Mouse (Mus musculus) c-Kit-negative CD71-positive TER-119-positive erythroid progenitor cells, embryonic 14.5 days (primary cell): Measurements from ENCODE around the gene Tbx1.

Experiments
- DNase-seq: peaks from one replicate; pipeline ENCODE4 v3.0.0-alpha.2; 2013; ENCODE audit warnings: low read depth, low spot score

Gene Tbx1

DNA sequence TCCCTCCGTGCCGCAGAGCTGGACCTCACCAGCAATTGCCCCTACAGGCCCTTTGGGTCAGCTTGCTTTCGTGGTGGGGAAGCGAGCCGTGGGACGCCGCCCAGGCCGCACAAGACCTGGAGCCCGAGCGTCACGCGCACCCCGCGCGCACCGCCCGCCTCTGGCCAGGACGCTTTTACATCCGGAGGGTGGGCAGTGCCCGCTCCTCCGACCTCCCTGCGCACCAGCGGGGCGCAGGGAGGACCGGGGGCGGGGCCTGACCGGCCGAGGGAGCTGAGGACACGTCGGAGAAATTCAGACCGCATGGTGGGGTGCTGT, 1.8 kb downstream of the Tbx1 start:
- DNase-seq, result no peak

DNA sequence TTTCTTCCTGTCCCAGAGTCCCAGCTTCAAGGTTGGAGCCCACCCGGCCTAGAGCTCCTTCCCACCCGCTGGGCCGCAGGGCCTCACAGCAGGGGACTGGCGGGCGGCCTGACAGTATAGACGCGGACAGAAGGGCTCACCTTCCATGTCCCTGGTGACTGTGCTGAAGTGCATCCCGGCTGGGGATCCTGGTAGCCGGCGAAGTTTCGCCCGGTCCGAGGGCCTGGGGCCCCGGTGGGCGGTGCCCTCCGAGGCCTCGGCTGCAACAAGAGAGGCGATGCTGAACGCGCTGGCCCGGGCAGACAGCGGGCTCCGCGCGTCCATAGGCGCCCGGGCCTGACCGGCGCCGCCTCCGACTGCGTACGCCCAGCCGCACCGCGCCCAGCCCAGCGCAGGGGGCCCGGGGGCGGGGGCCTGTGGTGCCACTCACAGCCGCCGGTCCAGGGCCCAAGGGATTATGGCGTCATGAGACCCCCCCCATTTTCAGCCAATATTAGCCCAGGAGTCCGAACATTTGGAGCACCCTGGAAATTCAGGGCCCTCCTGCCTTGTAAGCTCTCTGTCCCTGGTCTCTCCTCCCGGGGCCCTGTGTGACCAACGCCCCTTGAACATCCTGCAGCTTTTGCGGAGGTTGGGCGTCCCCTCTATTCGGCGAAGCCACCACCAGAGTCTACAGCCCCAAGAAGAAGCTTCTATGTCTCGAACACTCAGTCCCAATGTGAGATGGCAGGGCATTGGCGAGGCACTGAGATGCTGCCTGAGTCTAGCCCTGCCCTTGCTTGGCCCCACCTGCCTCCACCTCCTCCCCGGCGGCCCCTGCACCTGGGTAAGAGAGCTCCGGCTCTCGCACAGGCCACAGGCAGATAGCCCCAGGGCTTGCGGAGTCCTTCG, 2.4 kb downstream of the Tbx1 start:
- DNase-seq, result no peak

DNA sequence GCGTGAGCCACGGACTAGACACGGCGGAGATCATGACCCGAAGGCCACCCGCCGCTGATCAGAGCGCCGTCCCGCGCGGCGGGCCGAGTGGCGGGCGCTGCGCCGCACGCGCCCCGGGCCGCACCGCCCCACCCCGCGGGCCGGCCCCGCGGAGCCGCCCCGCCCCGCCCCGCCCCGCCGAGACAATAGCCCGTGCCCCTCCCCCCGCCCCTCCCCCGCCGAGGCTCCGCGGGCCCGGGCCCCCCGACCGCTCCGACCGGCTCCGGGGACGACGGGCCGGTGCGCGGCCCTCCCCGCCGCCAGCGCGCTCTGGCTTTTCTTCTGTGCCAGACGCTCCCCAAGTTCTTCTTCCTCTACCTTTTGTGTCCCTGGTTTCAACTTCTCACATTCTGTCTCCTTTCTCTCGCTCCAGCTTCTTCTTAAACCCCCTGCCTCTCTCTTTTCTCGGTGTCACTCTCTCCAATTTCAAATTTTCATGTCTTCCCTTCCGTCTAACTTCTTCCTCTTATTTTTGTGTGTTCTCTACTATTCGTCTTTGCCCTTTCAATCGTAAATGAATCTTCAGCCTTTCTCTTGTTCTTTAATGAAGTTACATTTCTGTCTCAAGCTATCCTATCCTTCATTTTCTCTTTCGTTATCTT, 3.4 kb downstream of the Tbx1 start:
- no peak for DNase-seq

DNA sequence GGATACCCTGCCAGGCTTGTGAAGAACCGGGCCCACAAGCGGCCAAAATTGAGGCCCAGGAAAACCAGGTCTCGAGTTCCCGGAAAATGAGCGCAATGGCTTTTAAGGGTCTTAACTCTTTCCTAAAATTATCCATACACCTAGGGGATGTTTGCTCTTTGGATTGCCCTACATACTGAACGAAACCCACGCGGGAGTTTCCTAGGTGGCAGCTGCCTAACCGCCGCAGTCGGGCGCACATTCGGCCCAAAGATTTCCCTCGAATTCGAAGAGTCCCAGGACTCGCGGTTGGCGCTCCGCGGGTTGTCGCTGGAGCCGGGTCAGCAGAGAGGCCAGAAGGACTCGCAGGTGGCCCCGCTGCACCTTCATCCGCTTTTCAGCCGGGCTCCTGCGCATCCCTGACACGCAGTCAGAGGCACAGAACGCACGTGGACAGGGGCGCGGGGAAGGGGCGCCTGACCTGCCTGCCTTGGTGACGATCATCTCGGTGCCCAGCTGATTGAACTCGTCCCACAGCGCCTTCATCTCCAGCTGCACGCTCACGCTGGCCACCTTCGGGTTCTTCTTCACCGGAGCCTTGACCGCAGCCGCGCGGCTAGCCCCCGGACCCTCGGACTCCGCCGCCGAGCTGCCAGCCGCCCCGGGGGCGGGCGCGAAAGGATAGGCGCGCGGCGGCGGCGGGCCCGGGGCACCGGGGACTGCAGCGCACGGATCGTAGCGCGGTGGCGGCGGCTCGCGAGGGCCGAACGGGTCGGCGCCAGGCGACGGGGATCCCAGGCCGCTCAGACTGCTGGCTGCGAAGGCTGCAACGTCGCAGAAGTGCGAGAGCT, 4.2 kb downstream of the Tbx1 start:
- no peak for DNase-seq

DNA sequence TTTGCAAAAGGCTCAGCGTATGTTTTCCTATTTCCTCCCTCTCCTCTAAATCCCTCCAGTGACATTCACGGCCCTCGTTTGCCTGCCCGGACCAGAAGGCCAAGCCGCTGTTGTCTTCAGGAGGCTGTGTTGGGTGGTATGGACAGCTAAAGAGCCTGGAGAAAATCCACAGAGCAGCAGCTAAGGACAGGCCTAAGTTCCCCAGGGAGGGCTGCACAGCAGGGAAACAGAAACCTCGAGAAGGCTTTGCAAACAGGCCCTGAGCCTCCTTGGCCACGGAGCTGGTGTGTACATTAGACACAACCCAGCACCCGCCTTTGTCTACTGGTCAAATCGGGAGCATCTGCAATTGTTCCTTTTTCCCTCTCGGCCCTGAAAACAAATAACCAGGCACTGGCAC, 4.8 kb downstream of the Tbx1 start:
- no peak for DNase-seq

DNA sequence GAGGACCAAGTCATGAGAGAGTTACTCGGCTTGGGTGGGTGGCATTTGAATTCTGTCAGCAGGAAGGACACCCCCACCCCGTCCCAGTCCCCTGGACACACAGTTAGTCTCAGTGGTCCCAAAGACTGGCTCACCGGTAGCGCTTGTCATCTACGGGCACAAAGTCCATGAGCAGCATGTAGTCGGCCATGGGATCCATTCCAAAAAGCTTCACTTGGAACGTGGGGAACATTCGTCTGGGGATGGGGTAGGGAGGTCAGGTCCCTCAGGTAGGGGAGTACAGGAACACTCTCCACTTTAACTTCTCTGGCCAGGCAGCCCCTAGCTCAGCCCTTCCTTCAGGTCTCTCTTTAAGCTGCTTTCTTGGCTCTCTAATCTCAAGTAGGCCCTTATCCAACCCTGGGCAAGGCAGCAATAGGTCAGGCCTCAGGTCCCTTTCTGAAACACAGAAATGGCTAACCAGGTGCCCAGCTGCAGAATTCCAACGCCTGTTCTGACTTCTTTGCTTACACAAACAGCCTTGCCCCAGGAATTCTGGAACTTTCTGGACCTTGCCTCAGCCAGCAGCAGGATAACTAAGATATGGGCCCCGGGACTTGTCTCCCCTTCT, 5.5 kb downstream of the Tbx1 start:
- no peak for DNase-seq

DNA sequence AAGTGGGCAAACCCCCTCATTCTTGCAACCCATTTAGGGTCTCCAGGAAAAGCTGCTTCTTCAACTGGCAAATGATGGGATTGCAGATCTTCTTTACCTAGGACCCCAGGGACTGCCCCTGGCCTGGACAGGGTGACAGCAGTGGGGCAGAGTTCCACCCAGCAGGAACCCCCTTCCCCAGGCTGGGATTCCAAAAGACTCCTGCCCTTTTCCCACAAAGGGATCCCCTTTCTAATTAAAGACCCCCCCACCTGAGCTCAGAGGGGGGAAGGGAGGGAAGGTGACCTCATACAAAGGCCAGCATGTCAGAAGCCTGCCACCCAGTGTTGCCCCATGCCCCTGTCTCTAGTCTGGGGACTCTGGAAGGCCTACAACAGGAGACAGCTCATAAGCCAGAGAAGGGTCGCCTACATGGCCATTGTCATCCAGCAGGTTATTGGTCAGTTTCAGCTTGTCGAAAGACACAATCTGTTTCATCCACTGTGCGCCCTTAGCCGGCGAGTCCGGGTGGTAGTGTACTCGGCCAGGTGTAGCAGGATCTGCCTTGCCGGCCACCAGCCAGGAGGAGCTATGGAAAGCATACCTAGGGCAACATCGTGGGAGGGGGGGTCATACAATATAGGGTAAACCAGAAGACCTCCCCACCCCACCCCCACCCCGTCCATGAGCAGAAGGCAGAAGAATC, 6.7 kb downstream of the Tbx1 start:
- DNase-seq, result no peak

DNA sequence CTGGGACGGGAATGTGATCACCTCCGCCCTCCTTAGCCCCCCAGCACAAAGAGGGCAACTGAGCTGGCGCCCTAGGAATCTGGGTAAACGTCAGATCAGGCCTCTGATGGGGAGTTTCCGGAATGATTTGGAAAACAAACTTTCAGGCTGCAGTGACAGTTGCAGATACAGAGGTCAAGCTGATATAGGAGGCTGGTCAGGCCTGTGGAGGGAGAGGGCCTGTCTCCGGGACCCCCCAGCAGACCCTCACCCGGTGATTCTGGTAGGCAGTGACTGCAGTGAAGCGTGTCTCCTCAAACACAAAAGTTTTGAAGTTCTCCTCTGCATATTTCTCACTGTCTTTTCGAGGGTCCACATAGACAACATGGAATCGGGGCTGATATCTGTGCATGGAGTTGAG, 7.3 kb downstream of the Tbx1 start:
- no peak for DNase-seq

DNA sequence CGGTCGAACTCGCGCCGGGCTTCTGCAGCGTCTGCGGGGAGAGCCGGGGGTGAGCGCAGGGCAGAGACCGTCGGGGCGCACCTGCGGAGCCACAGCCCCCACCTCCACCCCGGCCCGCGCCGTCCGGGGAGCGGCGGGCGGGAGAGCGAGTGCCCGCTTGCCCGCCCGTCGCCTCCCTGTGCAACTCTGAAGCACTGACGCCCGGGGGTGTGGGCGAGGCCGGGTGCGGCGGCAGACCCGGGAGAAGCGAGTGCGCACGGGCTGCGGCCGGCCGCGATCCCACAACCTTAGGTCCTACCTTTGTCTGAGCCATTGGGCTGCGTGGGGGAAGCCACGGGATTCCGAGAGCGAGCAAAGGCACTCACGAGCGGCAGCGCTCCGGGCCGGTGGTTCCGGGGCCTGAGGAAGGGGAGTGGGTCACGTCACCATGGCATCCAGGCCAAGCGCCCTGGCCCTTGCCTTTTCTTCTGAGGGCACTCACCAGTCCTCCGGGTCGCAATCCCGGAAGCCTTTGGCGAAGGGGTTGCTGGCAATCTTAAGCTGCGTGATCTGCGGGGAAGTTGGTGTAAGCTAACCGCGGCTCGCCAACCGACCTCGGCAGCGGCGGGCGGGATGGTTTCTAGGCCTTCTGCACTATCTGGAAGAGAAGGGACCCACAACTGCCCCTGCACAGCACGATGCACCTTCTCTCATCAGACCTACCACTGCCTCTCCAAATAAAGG, 7.9 kb downstream of the Tbx1 start:
- no peak for DNase-seq

DNA sequence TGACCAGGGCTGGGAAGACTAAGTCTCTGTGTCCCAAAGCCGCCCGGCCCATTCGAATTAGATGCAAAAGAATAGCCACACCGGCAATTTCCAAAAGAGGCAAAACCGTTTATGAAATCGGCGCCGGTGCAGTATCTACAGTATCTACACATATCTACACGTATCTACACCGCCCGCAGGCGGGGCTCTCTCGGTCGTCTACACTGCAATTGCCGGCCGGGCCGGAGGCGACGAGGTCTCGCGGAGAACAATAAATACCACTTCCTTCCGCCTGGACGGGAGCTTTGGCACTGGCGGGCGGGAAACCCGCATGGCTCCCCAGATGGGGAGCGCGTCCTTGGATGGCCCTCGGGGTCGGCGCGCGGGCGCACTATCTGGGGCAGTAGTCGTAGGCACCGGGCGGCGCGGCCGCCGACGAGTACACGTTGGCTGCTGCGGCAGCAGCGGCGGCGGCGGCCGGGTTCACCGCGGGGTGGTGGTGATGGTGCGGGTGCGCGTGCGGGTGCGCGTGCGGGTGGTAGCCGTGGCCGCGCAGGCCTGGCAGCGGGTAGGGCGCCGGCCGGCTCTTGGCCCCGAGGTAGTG, 8.8 kb downstream of the Tbx1 start:
- DNase-seq, result no peak

DNA sequence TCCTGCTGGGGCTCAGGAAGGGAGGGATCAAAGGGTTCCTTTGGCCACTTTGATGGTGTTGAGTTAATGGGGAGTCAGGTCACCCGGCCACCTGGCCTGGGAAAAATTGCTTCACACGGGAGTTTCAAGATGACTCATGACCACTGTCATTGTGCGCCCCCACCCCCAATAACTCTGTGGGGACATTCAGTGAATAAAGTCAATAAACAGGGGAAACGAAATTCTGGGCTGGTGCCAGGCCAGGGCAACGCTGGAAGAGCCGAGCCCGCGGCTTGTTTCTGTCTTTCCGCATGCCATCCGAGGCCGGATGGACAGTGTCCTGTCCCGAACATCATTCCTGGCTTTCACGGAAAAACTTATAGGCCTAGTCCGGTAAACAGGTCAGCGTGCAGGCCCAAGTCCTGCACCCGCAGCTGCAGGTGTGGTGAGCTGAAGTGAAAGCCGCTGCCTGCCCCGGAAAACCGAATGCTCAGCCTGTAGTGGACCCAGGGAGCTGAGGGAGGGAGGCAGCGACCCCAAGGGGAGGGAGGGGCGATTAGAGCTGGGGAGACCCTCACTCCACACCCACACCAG, 9.3 kb downstream of the Tbx1 start:
- no peak for DNase-seq

DNA sequence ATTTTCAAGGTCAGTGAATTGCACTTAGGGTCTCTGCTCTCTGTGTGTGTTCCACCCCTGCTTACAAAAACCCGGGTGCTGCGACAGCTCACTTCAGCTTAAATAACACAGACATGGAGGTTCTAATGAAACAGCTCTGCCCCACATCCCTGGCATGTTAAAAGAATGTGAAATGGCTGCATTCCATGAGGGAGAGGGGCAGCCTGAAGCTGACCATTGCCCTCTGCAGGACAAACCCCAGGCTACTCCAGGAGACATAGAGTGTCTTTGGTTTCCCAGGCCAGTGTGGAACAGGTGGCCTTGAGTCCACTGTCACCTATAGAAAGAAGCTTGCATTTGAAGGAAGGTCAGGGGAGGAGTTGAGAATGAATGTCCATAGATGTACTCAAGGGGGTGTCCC, 10.1 kb downstream of the Tbx1 start:
- DNase-seq, result no peak

DNA sequence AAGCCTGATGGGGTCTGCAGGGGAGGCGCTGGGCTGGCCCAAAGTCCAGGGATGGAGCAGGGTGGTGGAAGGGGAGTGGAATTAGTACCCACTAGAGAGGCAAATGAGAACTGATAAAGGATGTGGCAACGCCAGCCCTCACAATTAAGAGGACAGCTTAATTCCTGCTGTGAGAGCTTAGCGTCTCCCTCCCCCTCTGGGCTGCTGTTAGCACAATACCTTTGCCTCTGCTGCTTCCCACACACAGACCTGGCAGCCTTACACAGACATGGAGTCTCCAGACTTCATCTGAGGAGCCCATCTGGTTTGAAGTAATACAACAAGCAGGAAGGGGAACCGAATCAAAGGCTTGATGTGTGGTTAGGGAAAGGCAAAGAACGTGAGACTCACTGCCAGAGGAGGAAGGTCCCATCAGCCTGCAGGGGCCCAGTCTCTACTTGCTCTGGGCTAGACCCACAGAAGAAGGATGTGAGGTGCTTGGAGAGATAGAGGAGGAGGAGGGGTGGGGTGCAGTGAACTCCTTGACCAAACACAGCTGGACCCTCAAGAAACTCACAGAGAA, 12.8 kb downstream of the Tbx1 start:
- DNase-seq, result no peak

DNA sequence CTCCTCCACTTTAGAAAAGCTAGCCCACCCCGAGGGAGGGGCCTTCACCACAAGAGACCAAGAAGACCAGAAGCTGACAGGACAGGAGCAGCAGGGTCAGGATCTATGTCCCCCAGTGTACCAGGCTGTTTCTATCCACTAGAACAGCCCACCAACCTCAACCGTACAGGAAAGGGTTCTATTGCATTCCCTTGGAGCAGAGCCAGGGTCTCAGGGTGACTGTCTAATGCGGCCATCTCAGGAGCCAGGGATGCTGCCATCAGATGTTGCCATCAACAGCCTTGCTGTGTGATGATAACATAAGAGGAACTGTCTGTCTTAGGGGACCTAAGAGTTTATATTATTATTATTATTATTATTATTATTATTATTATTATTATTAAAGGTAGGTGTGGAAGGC, 13.4 kb downstream of the Tbx1 start:
- DNase-seq, result no peak

DNA sequence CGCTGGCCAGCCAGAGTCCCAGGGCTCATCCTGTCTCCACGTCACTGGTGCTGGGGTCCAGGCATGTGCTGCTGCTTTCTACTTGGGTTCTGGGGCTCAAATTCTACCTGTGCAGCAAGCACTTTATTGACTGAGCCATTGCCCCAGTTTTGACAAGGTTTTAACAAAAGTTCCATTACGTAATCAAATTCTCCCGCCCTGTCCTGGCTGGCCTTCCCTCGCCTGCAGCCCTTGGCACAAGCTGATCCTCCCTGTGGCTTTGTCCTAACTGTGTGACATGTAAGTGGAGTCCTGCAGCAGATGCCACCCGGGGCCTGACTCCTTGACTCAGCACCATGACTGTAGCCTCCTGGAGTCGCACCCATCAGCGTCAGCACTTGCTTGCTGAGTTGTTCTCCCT, 16.3 kb downstream of the Tbx1 start:
- DNase-seq, result no peak

DNA sequence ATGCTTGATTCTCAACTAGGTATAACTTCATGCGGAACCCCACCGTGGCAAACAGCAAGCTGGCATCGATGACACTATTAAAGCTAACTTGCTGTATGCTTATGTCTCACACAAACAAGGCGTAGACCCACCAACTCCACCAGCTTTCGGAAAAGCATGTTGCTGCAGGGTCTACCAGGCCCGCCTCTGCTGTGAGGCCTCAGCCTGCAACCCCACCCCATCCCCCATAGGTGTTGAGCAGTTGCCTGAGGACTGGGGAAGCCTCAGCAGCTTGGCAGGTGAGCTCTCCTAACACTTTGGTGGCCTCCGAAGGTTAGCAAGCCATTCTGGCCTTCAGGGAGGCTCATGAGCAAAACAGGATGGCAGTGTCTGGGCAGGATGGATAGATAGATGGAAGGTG, 21.9 kb downstream of the Tbx1 start:
- no peak for DNase-seq

DNA sequence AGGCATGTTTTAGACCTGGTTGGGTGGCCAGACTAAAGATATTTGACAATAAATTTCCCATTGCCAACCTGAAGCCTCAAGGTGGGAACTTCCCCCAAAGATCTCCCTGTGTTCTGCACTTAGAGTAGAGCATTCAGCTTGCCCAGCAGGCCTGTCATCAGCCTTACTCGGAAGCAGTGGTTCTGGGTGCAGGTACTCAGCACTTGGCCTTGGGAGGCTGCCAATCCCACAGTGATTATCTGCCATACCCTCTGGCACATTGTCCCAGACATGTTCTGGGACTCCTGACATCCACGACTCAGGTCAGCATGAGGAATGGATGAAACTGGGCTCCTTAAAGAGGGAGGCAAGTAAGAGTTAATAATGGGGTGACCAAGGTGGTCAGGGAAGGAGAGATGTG, 26.0 kb downstream of the Tbx1 start:
- DNase-seq, result no peak

DNA sequence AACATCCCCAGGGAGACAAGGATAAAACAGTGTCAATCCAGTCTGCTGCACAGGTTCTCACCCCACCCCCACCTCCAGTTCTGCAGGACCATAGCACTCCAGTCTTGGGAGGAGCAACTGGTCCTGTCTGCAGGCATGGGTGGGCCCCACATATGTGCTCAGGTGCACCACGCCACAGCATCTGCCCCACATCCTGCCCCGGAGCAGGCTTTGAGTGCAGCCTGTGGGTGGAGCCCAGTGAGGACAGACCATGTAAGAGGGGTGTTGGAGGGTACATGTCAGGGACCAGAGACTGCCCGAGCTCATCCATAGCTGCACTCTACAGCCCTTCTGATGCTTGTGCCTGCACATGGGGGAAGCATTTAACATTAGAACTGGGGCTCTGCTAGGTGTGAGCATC, 34.0 kb downstream of the Tbx1 start:
- DNase-seq, result no peak

DNA sequence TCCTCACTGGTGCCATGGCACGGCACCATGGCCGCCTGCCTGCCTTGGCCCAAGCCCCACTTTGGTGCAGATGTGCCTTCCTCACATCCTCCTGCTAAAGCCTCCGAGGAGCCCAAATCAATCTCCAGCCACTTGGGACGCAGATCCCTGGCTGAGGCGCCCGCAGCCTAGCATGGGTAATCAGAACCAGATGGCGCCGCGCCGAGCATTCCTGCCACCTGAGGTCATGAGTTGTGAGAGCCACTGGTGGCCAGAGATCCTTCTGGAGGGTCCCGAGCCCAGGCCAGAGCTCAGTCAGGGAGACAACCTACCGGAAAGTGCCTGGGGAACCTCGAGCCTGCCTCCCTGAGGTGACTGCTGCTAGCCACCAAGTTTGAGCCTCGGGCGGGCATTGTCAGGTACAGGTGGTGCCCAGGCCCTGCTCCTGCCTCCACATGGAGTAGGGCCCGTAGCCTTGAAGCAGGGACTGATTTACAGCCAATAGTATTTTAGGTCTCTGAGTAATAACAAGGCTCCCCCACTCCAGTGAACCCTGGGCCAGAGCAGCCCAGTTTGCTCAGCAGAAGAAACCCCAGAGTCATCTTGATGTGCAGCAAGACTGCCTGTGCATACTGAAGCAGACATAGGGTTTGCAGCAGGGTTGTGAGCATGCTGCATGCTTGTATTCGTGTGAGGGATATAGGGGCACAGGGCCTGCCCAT, 35.1 kb downstream of the Tbx1 start:
- DNase-seq, result no peak
